Mouse (Mus musculus) neural tube, embryonic 13.5 days (tissue): ENCODE data around the gene 4921524J17Rik. TPM values are rescaled to one million over a fixed set of nuclear protein-coding genes. Genes with fewer than 3 reads are reported as not detected.

Source experiments
- ATAC-seq: fragments of 200-750 bp; cut with Nextera tagmentation; 2 replicates; pipeline ENCODE4 v1.8.0; 2017; ENCODE audit warnings: low read depth, mild to moderate bottlenecking, moderate TSS enrichment, moderate library complexity
- H3K27ac ChIP-seq: fragments of 300-500 bp; sonication (generic); replicated peaks from 2 replicates; pipeline ENCODE4 v1.5.1; 2015; ENCODE audit warnings: moderate library complexity, mild to moderate bottlenecking, inconsistent platforms
- H3K27me3 ChIP-seq: fragments of 300-500 bp; sonication (generic); 2 replicates; pipeline ENCODE4 v1.6.1; 2015; ENCODE audit warnings: mild to moderate bottlenecking, inconsistent platforms
- H3K36me3 ChIP-seq: fragments of 300-500 bp; sonication (generic); 2 replicates; pipeline ENCODE4 v1.6.1; 2015; ENCODE audit warnings: mild to moderate bottlenecking, inconsistent platforms
- H3K4me1 ChIP-seq: fragments of 300-500 bp; sonication (generic); replicated peaks from 2 replicates; pipeline ENCODE4 v1.6.1; 2015; ENCODE audit warnings: inconsistent platforms
- H3K4me2 ChIP-seq: fragments of 300-500 bp; sonication (generic); 2 replicates; pipeline ENCODE4 v1.6.1; 2015; ENCODE audit warnings: inconsistent platforms, mild to moderate bottlenecking, moderate library complexity
- H3K4me3 ChIP-seq: fragments of 300-500 bp; sonication (generic); 2 replicates; pipeline ENCODE4 v1.5.1; 2015; ENCODE audit warnings: mild to moderate bottlenecking, inconsistent platforms
- H3K9ac ChIP-seq: fragments of 300-500 bp; sonication (generic); 2 replicates; pipeline ENCODE4 v1.6.1; 2015; ENCODE audit warnings: moderate library complexity, mild to moderate bottlenecking, inconsistent platforms
- H3K9me3 ChIP-seq: fragments of 300-500 bp; sonication (generic); 2 replicates; pipeline ENCODE4 v1.6.1; 2016; ENCODE audit warnings: inconsistent platforms
- WGBS: fragments of 180-500 bp; shearing (Covaris S2); methylation state at CpG from one replicate; pipeline ENCODE4 v1.1.7; 2015; 5-methylcytosine and 5-hydroxymethylcytosine counted together
- polyA plus RNA-seq: library from polyadenylated mRNA; unstranded; fragments of >200 nt; fragmentation: Nextera tagmentation; extraction: Ambion mirVana; gene quantifications from 2 replicates; pipeline ENCODE4 v1.2.1, GENCODE M21; 2015

Gene 4921524J17Rik
- polyA plus RNA-seq, 1 experiment from 2014 or later = 44.6 TPM

- no peaks in the 10 kb centered on the region for H3K27me3 ChIP-seq
- no peak overlapping the region for H3K9ac ChIP-seq
- no peak overlapping the region for H3K4me2 ChIP-seq
- H3K4me3 ChIP-seq = no peak overlapping the region
- no peaks in the 10 kb centered on the region for H3K4me1 ChIP-seq
- no peaks in the 10 kb centered on the region for H3K9me3 ChIP-seq
- H3K27ac ChIP-seq = no peak overlapping the region
- ATAC-seq = no peak
- 79% methylated on average over 1 of the region's 1 CpGs for WGBS
- H3K36me3 ChIP-seq = no peaks in the 10 kb centered on the region
These were observed 29.8 kb upstream of the 4921524J17Rik start for GRCm38 (mm10) chr8:85462441-85462840.

DNA sequence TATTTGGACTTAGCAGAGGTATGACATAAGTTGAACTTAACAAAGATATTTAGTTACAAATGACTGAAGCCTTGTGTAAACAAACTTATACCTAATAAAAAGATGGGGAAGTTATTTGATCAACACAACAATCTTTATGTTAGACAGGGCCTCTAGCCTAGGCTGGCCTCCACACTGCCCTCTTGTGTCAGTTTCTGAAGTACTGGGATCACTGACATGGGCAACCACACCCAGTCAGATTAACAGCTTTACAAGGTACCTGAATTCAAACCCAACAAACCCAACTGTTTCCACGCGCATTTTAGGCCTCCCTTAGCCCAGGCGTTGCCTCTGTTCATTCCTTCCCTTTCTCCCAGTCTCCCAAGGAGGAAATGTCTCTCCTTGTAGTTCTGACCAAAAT lies 28.7 kb upstream of the 4921524J17Rik start:
- Histone ChIP-seq H3K4me1 (no peaks in the 10 kb centered on the region), H3K27me3 (no peaks in the 10 kb centered on the region), H3K27ac (no peak overlapping the region), H3K4me2 (no peak overlapping the region), H3K9me3 (no peaks in the 10 kb centered on the region), H3K9ac (no peak overlapping the region), H3K36me3 (no peaks in the 10 kb centered on the region), H3K4me3 (no peak overlapping the region)
- WGBS = 74% methylated on average over 3 of the region's 3 CpGs
- no peak for ATAC-seq

DNA sequence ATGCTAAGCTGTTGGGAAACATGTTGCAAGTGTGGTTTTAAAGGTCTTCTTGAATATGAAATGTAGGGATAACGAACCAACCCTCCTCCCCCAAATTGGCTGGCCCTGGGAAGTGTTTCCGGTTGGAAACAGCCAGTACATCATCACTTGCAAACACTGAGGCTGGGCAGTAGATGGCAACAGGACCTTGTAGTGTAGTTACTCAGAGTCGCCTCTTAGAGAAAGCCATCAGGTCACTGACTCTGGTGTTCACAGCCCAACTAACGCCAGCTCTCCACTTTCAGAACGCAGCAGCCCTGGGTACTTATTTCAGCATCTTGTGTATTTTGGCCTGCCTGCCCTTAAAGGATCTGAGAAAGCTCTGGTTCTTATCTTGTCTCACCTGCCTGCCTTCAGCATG lies 28.2 kb upstream of the 4921524J17Rik start:
- no peak overlapping the region for H3K4me2 ChIP-seq
- H3K4me3 ChIP-seq = no peak overlapping the region
- no peaks in the 10 kb centered on the region for H3K4me1 ChIP-seq
- H3K9ac ChIP-seq = no peak overlapping the region
- H3K27ac ChIP-seq = no peak overlapping the region
- WGBS = 56% methylated on average over 5 of the region's 5 CpGs
- ATAC-seq = no peak
- no peaks in the 10 kb centered on the region for H3K9me3 ChIP-seq
- H3K36me3 ChIP-seq = no peaks in the 10 kb centered on the region
- H3K27me3 ChIP-seq = no peaks in the 10 kb centered on the region

GRCm38 (mm10) chr8:85459582-85459981 lies 26.9 kb upstream of the 4921524J17Rik start:
- Histone ChIP-seq H3K9me3 (no peaks in the 10 kb centered on the region), H3K27ac (no peak overlapping the region), H3K4me3 (no peak overlapping the region), H3K4me1 (no peaks in the 10 kb centered on the region), H3K36me3 (no peaks in the 10 kb centered on the region), H3K9ac (no peak overlapping the region), H3K4me2 (no peak overlapping the region), H3K27me3 (no peaks in the 10 kb centered on the region)
- no peak for ATAC-seq
- WGBS = 79% methylated on average over 3 of the region's 3 CpGs

GRCm38 (mm10) chr8:85456536-85456935 lies 23.9 kb upstream of the 4921524J17Rik start:
- peaks cover 16% of the 10 kb centered on the region for H3K4me1 ChIP-seq
- H3K27me3 ChIP-seq = no peaks in the 10 kb centered on the region
- no peaks in the 10 kb centered on the region for H3K9me3 ChIP-seq
- H3K4me3 ChIP-seq = no peak overlapping the region
- H3K9ac ChIP-seq = no peak overlapping the region
- H3K4me2 ChIP-seq = no peak overlapping the region
- 9% methylated on average over 14 of the region's 14 CpGs for whole genome bisulfite sequencing
- ATAC-seq = 0 out of 2 replicates have a peak, but pooled peaks have one; percentile 34
- H3K27ac ChIP-seq = no peak overlapping the region
- H3K36me3 ChIP-seq = no peaks in the 10 kb centered on the region

- WGBS = 64% methylated on average over 8 of the region's 8 CpGs
These were observed 22.1 kb upstream of the 4921524J17Rik start for GRCm38 (mm10) chr8:85454750-85455149.

DNA sequence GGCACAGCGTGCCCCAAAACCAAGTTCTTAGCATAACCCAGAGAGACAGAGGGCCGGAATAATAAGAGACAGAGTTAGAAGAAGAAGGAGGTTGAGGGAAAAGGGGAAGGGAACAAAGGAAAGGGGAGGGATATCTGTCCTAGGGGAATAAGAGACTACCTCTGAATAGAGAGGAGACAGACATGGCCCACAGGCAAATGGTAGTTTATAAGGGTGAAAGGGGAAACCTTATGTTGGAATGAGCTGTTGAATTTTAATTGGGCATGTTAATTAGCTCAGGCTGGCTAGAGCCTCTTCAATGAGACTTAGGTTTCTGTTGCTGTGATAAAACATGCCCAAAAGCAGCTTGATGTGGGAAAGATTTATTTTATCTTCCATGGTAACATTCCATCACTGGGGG lies 20.6 kb upstream of the 4921524J17Rik start:
- no peak overlapping the region for H3K9ac ChIP-seq
- ATAC-seq = no peak; the same call in 1 of the 2 replicates
- peaks cover 16% of the 10 kb centered on the region for H3K4me1 ChIP-seq
- no peaks in the 10 kb centered on the region for H3K27me3 ChIP-seq
- 57% methylated on average over 2 of the region's 2 CpGs for WGBS
- H3K4me2 ChIP-seq = no peak overlapping the region
- no peaks in the 10 kb centered on the region for H3K9me3 ChIP-seq
- no peaks in the 10 kb centered on the region for H3K36me3 ChIP-seq
- 0 out of 2 replicates have a peak overlapping the region, but pooled peaks have one; percentile 7 for H3K27ac ChIP-seq
- H3K4me3 ChIP-seq = no peak overlapping the region

More at GRCm38 (mm10) chr8:85454750-85455149, 22.1 kb upstream of the 4921524J17Rik start:
- Histone ChIP-seq H3K27ac (no peak overlapping the region), H3K4me3 (no peak overlapping the region), H3K4me1 (peaks cover 16% of the 10 kb centered on the region), H3K9me3 (no peaks in the 10 kb centered on the region), H3K9ac (no peak overlapping the region), H3K27me3 (no peaks in the 10 kb centered on the region), H3K36me3 (no peaks in the 10 kb centered on the region), H3K4me2 (no peak overlapping the region)
- no peak for ATAC-seq

- H3K27me3 ChIP-seq = no peaks in the 10 kb centered on the region
- WGBS = 23% methylated on average over 14 of the region's 14 CpGs
- peak overlapping the region; percentile 47; the same call in 1 of the 2 replicates for H3K9ac ChIP-seq
- no peaks in the 10 kb centered on the region for H3K36me3 ChIP-seq
- no peaks in the 10 kb centered on the region for H3K9me3 ChIP-seq
- H3K4me2 ChIP-seq = peak overlapping the region; percentile 34
- peaks cover 16% of the 10 kb centered on the region for H3K4me1 ChIP-seq
- no peak overlapping the region for H3K4me3 ChIP-seq
- no peak for ATAC-seq
- no peak overlapping the region for H3K27ac ChIP-seq
These were observed 19.7 kb upstream of the 4921524J17Rik start for GRCm38 (mm10) chr8:85452328-85452727.

DNA sequence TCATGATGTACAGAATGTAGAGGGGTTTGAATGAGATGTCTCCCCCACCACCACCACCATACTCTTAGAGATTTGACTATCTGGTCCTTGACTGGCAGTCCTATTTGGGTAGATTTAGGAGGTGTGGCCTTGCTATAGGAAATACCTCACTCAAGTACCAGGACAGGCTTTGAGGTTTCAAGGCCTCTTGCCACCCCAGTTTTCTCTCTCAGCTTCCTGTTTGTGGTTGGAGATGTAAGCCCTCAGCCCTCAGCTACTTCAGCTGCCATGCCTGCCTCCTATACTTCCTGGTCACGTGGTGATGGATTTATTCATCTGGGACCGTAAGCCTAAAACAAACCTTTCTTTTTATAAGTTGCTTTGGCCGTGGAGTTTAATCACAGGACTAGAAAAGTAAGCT lies 17.7 kb upstream of the 4921524J17Rik start:
- 84% methylated on average over 3 of the region's 3 CpGs for WGBS

GRCm38 (mm10) chr8:85445936-85446685 lies 13.5 kb upstream of the 4921524J17Rik start:
- Histone ChIP-seq H3K9ac (no peak overlapping the region), H3K4me1 (no peaks in the 10 kb centered on the region), H3K27ac (no peak overlapping the region), H3K4me2 (no peak overlapping the region), H3K4me3 (no peak overlapping the region), H3K27me3 (no peaks in the 10 kb centered on the region), H3K36me3 (no peaks in the 10 kb centered on the region), H3K9me3 (no peaks in the 10 kb centered on the region)
- 83% methylated on average over 15 of the region's 15 CpGs for WGBS
- no peak for ATAC-seq

More for the DNA sequence above, 17.7 kb upstream of the 4921524J17Rik start:
- H3K4me2 ChIP-seq = no peak overlapping the region
- no peak for ATAC-seq
- no peak overlapping the region for H3K4me3 ChIP-seq
- no peak overlapping the region for H3K9ac ChIP-seq
- H3K27ac ChIP-seq = no peak overlapping the region
- no peaks in the 10 kb centered on the region for H3K36me3 ChIP-seq
- H3K4me1 ChIP-seq = peaks cover 16% of the 10 kb centered on the region
- H3K27me3 ChIP-seq = no peaks in the 10 kb centered on the region
- H3K9me3 ChIP-seq = no peaks in the 10 kb centered on the region

- Histone ChIP-seq H3K4me1 (no peaks in the 10 kb centered on the region), H3K9ac (no peak overlapping the region), H3K4me2 (no peak overlapping the region), H3K27ac (no peak overlapping the region), H3K36me3 (no peaks in the 10 kb centered on the region), H3K9me3 (no peaks in the 10 kb centered on the region), H3K27me3 (no peaks in the 10 kb centered on the region), H3K4me3 (no peak overlapping the region)
- no peak for ATAC-seq
These were observed 11.5 kb upstream of the 4921524J17Rik start for GRCm38 (mm10) chr8:85444092-85444491.

- Histone ChIP-seq H3K9ac (no peak overlapping the region), H3K4me3 (no peak overlapping the region), H3K27ac (no peak overlapping the region), H3K27me3 (no peaks in the 10 kb centered on the region), H3K36me3 (no peaks in the 10 kb centered on the region), H3K9me3 (no peaks in the 10 kb centered on the region), H3K4me1 (no peaks in the 10 kb centered on the region), H3K4me2 (no peak overlapping the region)
- 43% methylated on average over 5 of the region's 5 CpGs for WGBS
- no peak for ATAC-seq
These were observed 8.9 kb upstream of the 4921524J17Rik start for GRCm38 (mm10) chr8:85441564-85441963.

DNA sequence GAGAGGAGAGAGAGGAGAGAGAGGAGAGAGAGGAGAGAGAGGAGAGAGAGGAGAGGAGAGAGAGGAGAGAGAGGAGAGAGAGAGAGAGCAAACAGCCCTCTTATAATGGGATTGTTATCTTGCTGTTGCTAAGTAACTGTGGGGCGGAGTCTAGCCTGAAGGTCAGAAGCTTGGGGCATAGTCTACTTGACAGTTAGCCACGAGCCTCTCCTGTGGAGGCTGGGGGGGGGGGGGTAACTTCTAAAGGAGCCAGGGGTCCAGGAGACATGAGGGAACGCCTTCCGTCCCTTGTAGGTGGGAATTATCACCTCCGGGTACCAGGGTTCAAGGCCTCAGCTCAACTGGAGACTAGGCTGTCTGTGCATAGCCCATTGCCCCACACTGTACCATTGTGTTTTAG lies 3.1 kb upstream of the 4921524J17Rik start:
- Histone ChIP-seq H3K9ac (no peak overlapping the region), H3K4me2 (no peak overlapping the region), H3K4me1 (peaks cover 16% of the 10 kb centered on the region), H3K4me3 (no peak overlapping the region), H3K36me3 (no peaks in the 10 kb centered on the region), H3K27ac (no peak overlapping the region), H3K9me3 (no peaks in the 10 kb centered on the region), H3K27me3 (no peaks in the 10 kb centered on the region)
- ATAC-seq = no peak
- WGBS = 55% methylated on average over 5 of the region's 5 CpGs
